Mouse (Mus musculus) lung, postnatal 0 days (tissue): ENCODE measurements around the gene Calr4. TPM values are rescaled to one million over a fixed set of nuclear protein-coding genes. Genes with fewer than 3 reads are reported as not detected.

ENCODE experiments used
- ATAC-seq: fragments of 200-750 bp; cut with Nextera tagmentation; 2 replicates; pipeline ENCODE4 v1.8.0; 2017; ENCODE audit warnings: moderate library complexity
- DNase-seq: peaks from one replicate; pipeline ENCODE4 v3.0.0-alpha.2; 2016; ENCODE audit warnings: low spot score
- H3K27ac ChIP-seq: fragments of 300-500 bp; sonication (generic); 2 replicates; pipeline ENCODE4 v1.5.1; 2014; ENCODE audit warnings: antibody characterized with exemption, mild to moderate bottlenecking, low read length, mixed read lengths
- H3K27me3 ChIP-seq: fragments of 300-500 bp; sonication (generic); replicated peaks from 2 replicates; pipeline ENCODE4 v1.6.1; 2014; ENCODE audit warnings: low read length, mixed read lengths; ENCODE audit not compliant: insufficient read depth
- H3K36me3 ChIP-seq: fragments of 300-500 bp; sonication (generic); 2 replicates; pipeline ENCODE4 v1.6.1; 2014; ENCODE audit warnings: low read length, mixed read lengths; ENCODE audit not compliant: insufficient read depth
- H3K4me1 ChIP-seq: fragments of 300-500 bp; sonication (generic); 2 replicates; pipeline ENCODE4 v1.6.1; 2014; ENCODE audit warnings: antibody characterized with exemption, low read depth, low read length, mixed read lengths; ENCODE audit not compliant: insufficient read depth
- H3K4me2 ChIP-seq: fragments of 300-500 bp; sonication (generic); replicated peaks from 2 replicates; pipeline ENCODE4 v1.6.1; 2014; ENCODE audit warnings: low read depth, mild to moderate bottlenecking, low read length, moderate library complexity, mixed read lengths
- H3K4me3 ChIP-seq: fragments of 300-500 bp; sonication (generic); 2 replicates; pipeline ENCODE4 v1.5.1; 2014; ENCODE audit warnings: low read depth, low read length
- H3K9ac ChIP-seq: fragments of 300-500 bp; sonication (generic); replicated peaks from 2 replicates; pipeline ENCODE4 v1.6.1; 2014; ENCODE audit warnings: low read depth, mild to moderate bottlenecking
- H3K9me3 ChIP-seq: fragments of 300-500 bp; sonication (generic); 2 replicates; pipeline ENCODE4 v1.6.1; 2016; ENCODE audit warnings: low read length, mixed read lengths
- CTCF ChIP-seq: IDR thresholded peaks from 2 replicates; pipeline ENCODE4 v1.5.1; 2016; ENCODE audit warnings: antibody characterized with exemption, mild to moderate bottlenecking
- EP300 ChIP-seq: IDR thresholded peaks from 2 replicates; pipeline ENCODE4 v1.6.1; 2016; ENCODE audit warnings: antibody characterized with exemption, mild to moderate bottlenecking, control low read depth
- WGBS: fragments of 180-500 bp; shearing (Covaris S2); extraction: QIAGEN DNeasy Blood & Tissue Kit; methylation state at CpG from one replicate; pipeline ENCODE4 v1.1.7; 2014; 5-methylcytosine and 5-hydroxymethylcytosine counted together
- polyA plus RNA-seq: library from polyadenylated mRNA; unstranded; fragments of >200 nt; fragmentation: Nextera tagmentation; extraction: Ambion mirVana; gene quantifications from 2 replicates; pipeline ENCODE4 v1.2.1, GENCODE M21; 2015

The Calr4 gene
- polyA plus RNA-seq, 1 experiment from 2014 or later: 0.32 TPM

DNA sequence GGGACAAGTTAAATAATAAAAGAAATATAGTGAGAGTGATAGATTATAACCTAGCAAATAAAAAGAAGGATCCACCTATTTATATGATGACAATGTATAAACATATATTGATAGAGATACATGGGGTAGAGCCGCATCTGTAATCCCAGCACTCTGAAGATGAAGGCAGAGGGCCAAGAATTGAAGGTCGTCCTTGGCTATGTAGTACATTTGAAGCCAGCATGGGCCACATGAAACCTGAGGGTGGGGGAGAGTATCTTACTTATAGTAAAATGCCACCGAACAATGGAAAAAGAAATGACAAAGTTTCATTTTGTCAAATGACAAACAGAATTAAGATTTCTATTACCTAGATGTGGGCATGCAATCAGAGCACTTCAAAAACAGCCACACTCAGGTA is 31.8 kb downstream of the Calr4 start:
- no peak for TF ChIP-seq CTCF
- TF ChIP-seq EP300: no peak
- Histone ChIP-seq H3K4me2 (no peak overlapping the region), H3K27ac (no peak overlapping the region), H3K36me3 (no peaks in the 10 kb centered on the region), H3K27me3 (no peaks in the 10 kb centered on the region), H3K4me3 (no peak overlapping the region), H3K9ac (no peak overlapping the region), H3K4me1 (no peaks in the 10 kb centered on the region), H3K9me3 (no peaks in the 10 kb centered on the region)
- ATAC-seq (no peak), DNase-seq (no peak)
- WGBS: 76% methylated on average over 3 of the region's 3 CpGs

DNA sequence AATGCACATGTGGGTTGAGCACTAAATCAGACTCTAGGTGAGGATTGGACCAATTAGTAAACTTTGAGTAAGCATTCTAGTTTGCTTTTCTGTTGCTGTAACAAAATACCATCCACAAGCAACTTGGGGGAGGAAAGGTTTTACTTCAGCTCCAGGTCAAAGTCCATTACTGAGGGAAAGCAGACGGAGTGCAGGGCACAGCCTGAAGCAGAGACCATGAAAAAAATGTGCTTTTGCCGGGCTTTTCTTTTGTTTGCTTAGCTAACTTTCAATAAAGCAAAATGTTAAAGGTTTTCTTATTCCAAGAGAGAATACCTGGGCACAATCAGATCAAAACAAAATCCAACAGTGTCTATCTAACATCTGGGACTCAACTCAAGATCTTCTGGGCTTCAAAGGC is 32.5 kb downstream of the Calr4 start:
- DNase-seq: no peak
- 65% methylated on average over 2 of the region's 2 CpGs for WGBS
- Histone ChIP-seq H3K4me2 (no peak overlapping the region), H3K9me3 (no peaks in the 10 kb centered on the region), H3K4me1 (no peaks in the 10 kb centered on the region), H3K27me3 (no peaks in the 10 kb centered on the region), H3K4me3 (no peak overlapping the region), H3K27ac (no peak overlapping the region), H3K36me3 (no peaks in the 10 kb centered on the region), H3K9ac (no peak overlapping the region)
- no peak for ATAC-seq
- TF ChIP-seq EP300: no peak

DNA sequence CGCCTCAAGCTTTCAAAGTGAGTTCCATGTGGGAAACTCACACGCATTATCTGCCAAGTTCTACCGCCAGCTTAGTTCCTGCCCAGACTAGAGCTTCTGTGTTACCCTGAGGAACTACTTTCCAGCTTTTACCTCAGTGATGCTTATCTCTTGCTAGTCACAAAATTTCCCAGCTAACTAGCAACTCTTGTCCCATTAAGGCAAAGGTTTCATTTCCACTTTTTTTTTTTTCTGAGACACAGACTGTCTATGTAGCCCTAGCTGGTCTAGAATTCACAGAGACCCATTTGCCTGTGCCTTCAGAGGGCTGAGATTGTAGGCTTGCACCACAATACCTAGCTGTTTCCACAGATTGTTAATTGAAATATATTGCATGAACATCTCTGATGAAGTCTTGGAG is 33.2 kb downstream of the Calr4 start:
- DNase-seq (no peak), ATAC-seq (no peak)
- no peak overlapping the region for H3K4me3 ChIP-seq
- no peak for TF ChIP-seq CTCF
- no peak for TF ChIP-seq EP300
- H3K4me2 ChIP-seq: no peak overlapping the region
- no peak overlapping the region for H3K27ac ChIP-seq
- no peak overlapping the region for H3K9ac ChIP-seq
- WGBS: 79% methylated on average over 3 of the region's 3 CpGs
- no peaks in the 10 kb centered on the region for H3K36me3 ChIP-seq
- no peaks in the 10 kb centered on the region for H3K27me3 ChIP-seq
- no peaks in the 10 kb centered on the region for H3K4me1 ChIP-seq
- no peaks in the 10 kb centered on the region for H3K9me3 ChIP-seq

DNA sequence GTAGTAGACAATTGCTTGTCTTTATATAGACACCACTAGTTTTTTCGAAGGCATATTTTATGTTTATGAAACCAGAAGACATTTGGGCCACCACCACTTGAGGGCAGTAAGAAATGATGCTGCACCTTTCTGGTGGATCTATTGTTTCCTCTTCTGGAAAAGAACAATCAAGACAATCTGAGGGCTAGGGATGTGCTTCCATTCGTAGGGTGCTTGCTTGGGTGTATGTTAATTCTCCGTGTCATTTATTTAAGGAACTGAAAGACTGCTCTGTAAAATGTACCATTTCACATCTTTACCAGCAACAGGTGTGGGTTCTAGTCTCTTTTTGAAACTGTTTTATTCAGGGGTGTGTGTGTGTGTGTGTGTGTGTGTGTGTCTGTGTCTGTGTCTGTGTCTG is 34.6 kb downstream of the Calr4 start:
- 61% methylated on average over 3 of the region's 3 CpGs for WGBS
- H3K9ac ChIP-seq: no peak overlapping the region
- no peak overlapping the region for H3K27ac ChIP-seq
- DNase-seq (no peak), ATAC-seq (no peak)
- no peak overlapping the region for H3K4me3 ChIP-seq
- H3K4me1 ChIP-seq: no peaks in the 10 kb centered on the region
- TF ChIP-seq CTCF (no peak; the same call in 1 of the 2 replicates), EP300 (no peak)
- H3K9me3 ChIP-seq: no peaks in the 10 kb centered on the region
- H3K4me2 ChIP-seq: no peak overlapping the region
- H3K27me3 ChIP-seq: no peaks in the 10 kb centered on the region
- H3K36me3 ChIP-seq: no peaks in the 10 kb centered on the region

DNA sequence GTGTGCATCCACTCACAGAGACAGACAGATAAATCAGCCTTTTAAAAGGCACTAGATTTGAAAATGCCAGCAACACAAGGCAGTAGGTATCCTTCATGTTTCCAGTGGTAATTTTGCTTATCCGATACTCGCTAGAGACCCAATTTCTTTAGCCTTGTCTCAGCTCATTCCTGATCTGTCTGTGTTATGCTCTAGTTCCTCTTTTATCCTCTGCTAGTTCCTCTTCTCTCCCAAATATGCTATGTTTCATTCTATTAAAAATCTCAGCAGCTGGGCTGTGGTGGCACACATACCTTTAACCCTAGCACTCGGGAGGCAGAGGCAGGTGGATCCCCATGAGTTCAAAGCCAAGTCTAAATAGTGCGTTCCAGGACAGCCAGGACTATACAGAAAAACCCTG is 37.5 kb downstream of the Calr4 start:
- Histone ChIP-seq H3K27me3 (no peaks in the 10 kb centered on the region), H3K36me3 (no peaks in the 10 kb centered on the region), H3K4me1 (no peaks in the 10 kb centered on the region), H3K4me3 (no peak overlapping the region), H3K9me3 (no peaks in the 10 kb centered on the region), H3K4me2 (no peak overlapping the region), H3K9ac (no peak overlapping the region), H3K27ac (no peak overlapping the region)
- no peak for DNase-seq
- TF ChIP-seq CTCF (no peak), EP300 (no peak)
- ATAC-seq: no peak
- 80% methylated on average over 4 of the region's 4 CpGs for WGBS

DNA sequence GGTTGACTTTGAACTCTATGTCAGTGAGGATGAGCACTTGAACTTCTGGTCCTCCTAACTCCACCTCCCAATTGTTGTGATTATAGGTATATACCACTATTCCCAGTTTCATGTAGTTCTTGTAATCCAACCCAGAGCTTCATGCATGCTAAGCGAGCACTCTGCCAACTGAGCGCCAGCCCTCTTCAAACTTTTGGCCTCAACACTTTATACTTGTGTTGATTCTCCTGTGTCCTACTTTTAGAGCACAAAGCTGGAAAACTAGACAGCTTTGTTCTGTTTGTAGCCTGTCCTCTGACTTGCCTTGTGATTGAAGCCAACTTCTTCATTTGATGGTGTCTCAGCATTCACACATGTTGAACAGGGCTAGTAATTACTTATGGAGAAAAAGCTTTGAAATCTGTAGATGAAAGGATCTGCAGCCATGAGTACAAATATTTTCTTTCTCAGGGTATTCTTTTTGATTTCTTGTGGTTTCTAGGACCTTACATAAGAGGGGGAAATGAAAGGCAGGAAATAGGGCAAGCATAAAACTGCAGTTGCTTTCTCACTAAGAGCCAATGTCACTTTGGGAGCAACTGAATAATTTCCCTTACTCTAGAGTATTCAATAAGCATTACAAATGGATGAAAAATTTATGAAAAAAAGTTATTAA is 39.4 kb downstream of the Calr4 start:
- 80% methylated on average over 2 of the region's 2 CpGs for WGBS
- ATAC-seq (no peak), DNase-seq (no peak)
- no peak overlapping the region for H3K4me2 ChIP-seq
- H3K4me1 ChIP-seq: no peaks in the 10 kb centered on the region
- no peaks in the 10 kb centered on the region for H3K36me3 ChIP-seq
- no peak overlapping the region for H3K4me3 ChIP-seq
- no peak for TF ChIP-seq EP300
- no peak for TF ChIP-seq CTCF
- no peaks in the 10 kb centered on the region for H3K27me3 ChIP-seq
- no peak overlapping the region for H3K27ac ChIP-seq
- no peaks in the 10 kb centered on the region for H3K9me3 ChIP-seq
- H3K9ac ChIP-seq: no peak overlapping the region
